ENCODE assay signal across 10 mouse cellular contexts in genomic region chr7:142482256-142482609, GRCm38 (mm10). TPM values are rescaled to one million over a fixed set of nuclear protein-coding genes. Genes with fewer than 3 reads are reported as not detected.
DNase-seq lines count a peak whose midpoint lies in the region; ATAC-seq and TF ChIP-seq lines count a peak whose summit lies in the region.
"Had no signal": no experiment of that assay in that cellular context is flagged by ENCODE, and none has a peak within 500 bp of the region (broad histone marks: within the 10 kb centered on the region; RNA-seq: fewer than 3 reads in every experiment).

No protein-coding gene starts in this region.

- peaks cover 48% of the 10 kb centered on the region for H3K79me2 ChIP-seq in myocyte (ENCODE audit: control insufficient read depth, insufficient read depth)

- WGBS in embryonic facial prominence, embryonic 15.5 days, result 6% methylated on average over 6 of the region's 6 CpGs
- WGBS in hindbrain, embryonic 15.5 days, result 28% methylated on average over 6 of the region's 6 CpGs

- no peak overlapping the region for H3ac ChIP-seq in myocyte (ENCODE audit: control insufficient read depth, insufficient read length)

- H3K4me1 ChIP-seq in embryonic facial prominence, embryonic 15.5 days, result peaks cover 77% of the 10 kb centered on the region
- peaks cover 24% of the 10 kb centered on the region for H3K4me1 ChIP-seq in hindbrain, embryonic 15.5 days (replicated peaks)
- H3K4me1 ChIP-seq: megakaryocyte, embryonic 14.5 days had no signal

- no peak overlapping the region for H3K4me3 ChIP-seq in embryonic facial prominence, embryonic 15.5 days (replicated peaks)
- no peak overlapping the region for H3K4me3 ChIP-seq in hindbrain, embryonic 15.5 days
- no peak overlapping the region for H3K4me3 ChIP-seq in myocyte
- H3K4me3 ChIP-seq: megakaryocyte, embryonic 14.5 days had no signal

- peak overlapping the region; percentile 98 for H3K27ac ChIP-seq in embryonic facial prominence, embryonic 15.5 days (replicated peaks)
- peak overlapping the region; percentile 68 for H3K27ac ChIP-seq in hindbrain, embryonic 15.5 days (replicated peaks)

- H3K36me3 ChIP-seq in embryonic facial prominence, embryonic 15.5 days, result no peaks in the 10 kb centered on the region
- H3K36me3 ChIP-seq in hindbrain, embryonic 15.5 days, result no peaks in the 10 kb centered on the region
- peaks cover 27% of the 10 kb centered on the region for H3K36me3 ChIP-seq in myocyte (ENCODE audit: control insufficient read depth, insufficient read depth)

- H3K4me2 ChIP-seq in embryonic facial prominence, embryonic 15.5 days (replicated peaks), result peak overlapping the region; percentile 46
- peak overlapping the region; percentile 70; the same call in 1 of the 2 replicates for H3K4me2 ChIP-seq in hindbrain, embryonic 15.5 days
- H3K4me2 ChIP-seq in myocyte (ENCODE audit: low read depth), result no peak overlapping the region

- H3K27me3 ChIP-seq in embryonic facial prominence, embryonic 15.5 days, result no peaks in the 10 kb centered on the region
- H3K27me3 ChIP-seq in hindbrain, embryonic 15.5 days, result no peaks in the 10 kb centered on the region
- H3K27me3 ChIP-seq in myocyte (ENCODE audit: control insufficient read depth, insufficient read depth, insufficient read length), result no peaks in the 10 kb centered on the region

- peak; percentile 56 for TF ChIP-seq POLR2A in myocyte (IDR thresholded peaks at IDR 0.05; ENCODE audit: insufficient read length, low read depth)

- ATAC-seq in embryonic facial prominence, embryonic 15.5 days (ENCODE audit: insufficient number of reproducible peaks, low FRiP score, low TSS enrichment, low read depth), result peak; percentile 2; the same call in 1 of the 2 replicates
- peak; percentile 20; the same call in 1 of the 2 replicates for ATAC-seq in hindbrain, embryonic 15.5 days (ENCODE audit: low FRiP score, low read depth)

- DNase-seq in kidney, postnatal 10 days, result peak; percentile 49
- no peak for DNase-seq in kidney, adult 8-10 months
- no peak for DNase-seq in urinary bladder, postnatal 36 days (ENCODE audit: low spot score in 2 of 2)
- DNase-seq in ovary, postnatal 36 days (ENCODE audit: low spot score), result no peak
- DNase-seq in cerebellum, adult 18-20 months, result no peak

- peak overlapping the region; percentile 6; the same call in 1 of the 2 replicates for H3K9ac ChIP-seq in embryonic facial prominence, embryonic 15.5 days
- H3K9ac ChIP-seq in hindbrain, embryonic 15.5 days, result no peak overlapping the region

- H3K9me3 ChIP-seq in embryonic facial prominence, embryonic 15.5 days (replicated peaks), result no peaks in the 10 kb centered on the region
- H3K9me3 ChIP-seq in hindbrain, embryonic 15.5 days, result no peaks in the 10 kb centered on the region
- H3K9me3 ChIP-seq: megakaryocyte, embryonic 14.5 days had no signal

TF ChIP-seq in myocyte, 11 proteins besides CTCF, POLR2A, EP300 and RAD21:
- TF ChIP-seq CEBPB (IDR thresholded peaks at IDR 0.05; ENCODE audit: insufficient read depth, poor library complexity, severe bottlenecking) (no peak), SRF (IDR thresholded peaks at IDR 0.05; ENCODE audit: control insufficient read depth, insufficient read length, low read depth) (no peak), USF1 (IDR thresholded peaks at IDR 0.05; ENCODE audit: low read depth) (no peak), TCF12 (IDR thresholded peaks at IDR 0.05; ENCODE audit: insufficient read depth, poor library complexity, severe bottlenecking) (no peak), MYOG (IDR thresholded peaks at IDR 0.05; ENCODE audit: control insufficient read depth in 1 of 3, insufficient read depth in 1 of 3, insufficient read length in 2 of 3, low read depth in 2 of 3) (no peak), TCF3 (IDR thresholded peaks at IDR 0.05; ENCODE audit: insufficient read length, low read depth) (no peak), POLR2AphosphoS2 (IDR thresholded peaks at IDR 0.05; ENCODE audit: insufficient read length, low read depth) (peak; percentile 54)

RNA-seq across cellular contexts. Expression of gene Tnnt3, which starts 16.4 kb away (rescaled TPM):
- polyA plus RNA-seq in embryonic facial prominence, embryonic 15.5 days (2015; fragmentation: Nextera tagmentation; extraction: Ambion mirVana), result 167 and 228 TPM in 2 replicates
- 3.3 and 3.6 TPM in 2 replicates for polyA plus RNA-seq in hindbrain, embryonic 15.5 days (2015; fragmentation: Nextera tagmentation; extraction: Ambion mirVana)
- 2,107 TPM for polyA plus RNA-seq in myocyte (2012; fragmentation: generic; extraction: Trizol)

RNA-seq across cellular contexts. Expression of gene Lsp1, which starts 21.6 kb away (rescaled TPM):
- 49.3 and 58.9 TPM in 2 replicates for polyA plus RNA-seq in embryonic facial prominence, embryonic 15.5 days (2015; fragmentation: Nextera tagmentation; extraction: Ambion mirVana)
- polyA plus RNA-seq in hindbrain, embryonic 15.5 days (2015; fragmentation: Nextera tagmentation; extraction: Ambion mirVana), result 4.5 and 7.6 TPM in 2 replicates
- polyA plus RNA-seq in myocyte (2012; fragmentation: generic; extraction: Trizol), result 298 TPM

RNA-seq across cellular contexts. Expression of gene Tnni2, which starts 40.6 kb away (rescaled TPM):
- 169 and 228 TPM in 2 replicates for polyA plus RNA-seq in embryonic facial prominence, embryonic 15.5 days (2015; fragmentation: Nextera tagmentation; extraction: Ambion mirVana)
- 0.79 and 1.4 TPM in 2 replicates for polyA plus RNA-seq in hindbrain, embryonic 15.5 days (2015; fragmentation: Nextera tagmentation; extraction: Ambion mirVana)
- polyA plus RNA-seq in myocyte (2012; fragmentation: generic; extraction: Trizol), result 3,238 TPM

RNA-seq across cellular contexts. Expression of gene Syt8, which starts 47.6 kb away (rescaled TPM):
- polyA plus RNA-seq in embryonic facial prominence, embryonic 15.5 days (2015; fragmentation: Nextera tagmentation; extraction: Ambion mirVana), result 3.9 and 4.5 TPM in 2 replicates
- polyA plus RNA-seq in hindbrain, embryonic 15.5 days (2015; fragmentation: Nextera tagmentation; extraction: Ambion mirVana), result not detected in 2 replicates
- 14.5 TPM for polyA plus RNA-seq in myocyte (2012; fragmentation: generic; extraction: Trizol)
- polyA plus RNA-seq: cortical plate, adult 2 months had no signal

RNA-seq across cellular contexts. Expression of gene Mrpl23, which starts 50.3 kb away (rescaled TPM):
- polyA plus RNA-seq in embryonic facial prominence, embryonic 15.5 days (2015; fragmentation: Nextera tagmentation; extraction: Ambion mirVana), result 28.5 and 32.7 TPM in 2 replicates
- polyA plus RNA-seq in hindbrain, embryonic 15.5 days (2015; fragmentation: Nextera tagmentation; extraction: Ambion mirVana), result 21.1 and 21.6 TPM in 2 replicates
- 73.3 TPM for polyA plus RNA-seq in myocyte (2012; fragmentation: generic; extraction: Trizol)

Comparison
In these comparisons a context has a peak if more than half of its experiments do, and no peak if none do; other contexts are left out.
1. RNA of gene Tnnt3, which starts 16.4 kb away (polyA plus RNA-seq): 2,107 TPM in myocyte (single experiment) and 167 to 228 TPM in embryonic facial prominence, embryonic 15.5 days; 3.3 to 3.6 TPM in hindbrain, embryonic 15.5 days; every median in the first group is over 10 times any median in the second.
2. RNA of gene Tnni2, which starts 40.6 kb away (polyA plus RNA-seq): 3,238 TPM in myocyte (single experiment) and 169 to 228 TPM in embryonic facial prominence, embryonic 15.5 days; 0.79 to 1.4 TPM in hindbrain, embryonic 15.5 days; every median in the first group is over 10 times any median in the second.